Mouse (Mus musculus) liver, embryonic 14.5 days (tissue): ENCODE results near the gene Hacd1. TPM values are rescaled to one million over a fixed set of nuclear protein-coding genes. Genes with fewer than 3 reads are reported as not detected.
A peak's percentile ranks its signal among the peaks of the same experiment; 100 is the strongest.
"Not testable (repeated sequence)": the region's sequence is repeated elsewhere in the genome, so short reads cannot be mapped to it uniquely, and the experiment has no call there.

Experiments
- ATAC-seq: fragments of 200-750 bp; cut with Nextera tagmentation; 2 replicates; pipeline ENCODE4 v1.8.0; 2017; ENCODE audit warnings: moderate number of reproducible peaks, mild to moderate bottlenecking, moderate library complexity; ENCODE audit not compliant: insufficient read depth
- DNase-seq, 3 experiments: peaks; one replicate each; pipeline ENCODE4 v3.0.0-alpha.2; 2012 to 2013; ENCODE audit warnings: low read depth in 3 of 3, low spot score in 3 of 3
- H3K27ac ChIP-seq: fragments of 300-500 bp; sonication (generic); 2 replicates; pipeline ENCODE4 v1.5.1; 2014; ENCODE audit warnings: moderate library complexity, mild to moderate bottlenecking, control low read depth, inconsistent platforms
- H3K27me3 ChIP-seq: fragments of 300-500 bp; sonication (generic); 2 replicates; pipeline ENCODE4 v1.6.1; 2014; ENCODE audit warnings: mild to moderate bottlenecking, low read length, moderate library complexity; ENCODE audit not compliant: control insufficient read depth, insufficient read depth
- H3K36me3 ChIP-seq: fragments of 300-500 bp; sonication (generic); replicated peaks from 2 replicates; pipeline ENCODE4 v1.6.1; 2014; ENCODE audit warnings: low read depth; ENCODE audit not compliant: control insufficient read depth, insufficient read depth
- H3K4me1 ChIP-seq, 2 experiments: fragments of 200-500 bp in 1 of 2; fragments of 300-500 bp in 1 of 2; sonication (generic) in 1 of 2; replicated peaks; 2 replicates each; pipeline ENCODE4 v1.6.1; 2012 to 2014; ENCODE audit warnings: antibody characterized with exemption in 1 of 2, inconsistent platforms in 1 of 2, low read length in 1 of 2; ENCODE audit not compliant: control insufficient read depth in 2 of 2, insufficient read depth in 2 of 2
- H3K4me2 ChIP-seq: fragments of 300-500 bp; sonication (generic); 2 replicates; pipeline ENCODE4 v1.6.1; 2014; ENCODE audit warnings: low read depth, mild to moderate bottlenecking, control low read depth, moderate library complexity
- H3K4me3 ChIP-seq, 2 experiments: fragments of 200-500 bp in 1 of 2; fragments of 300-500 bp in 1 of 2; sonication (generic) in 1 of 2; 2 replicates each; pipeline ENCODE4 v1.5.1; 2012 to 2014; ENCODE audit warnings: low read depth in 2 of 2, low read length in 2 of 2, mild to moderate bottlenecking in 2 of 2, control low read depth in 1 of 2, inconsistent platforms in 1 of 2, moderate library complexity in 1 of 2; ENCODE audit not compliant: insufficient read depth in 1 of 2
- H3K9ac ChIP-seq: fragments of 300-500 bp; sonication (generic); replicated peaks from 2 replicates; pipeline ENCODE4 v1.6.1; 2014; ENCODE audit warnings: mild to moderate bottlenecking, control low read depth, moderate library complexity
- H3K9me3 ChIP-seq: fragments of 300-500 bp; sonication (generic); 2 replicates; pipeline ENCODE4 v1.6.1; 2016; ENCODE audit warnings: low read length, mixed read lengths; ENCODE audit not compliant: control insufficient read depth
- CTCF ChIP-seq: IDR thresholded peaks from 2 replicates; pipeline ENCODE4 v1.5.1; 2016; ENCODE audit warnings: antibody characterized with exemption, low read depth, control low read depth
- EP300 ChIP-seq: IDR thresholded peaks from 2 replicates; pipeline ENCODE4 v1.6.1; 2016; ENCODE audit warnings: antibody characterized with exemption, low read depth
- WGBS: fragments of 180-500 bp; shearing (Covaris S2); extraction: QIAGEN DNeasy Blood & Tissue Kit; methylation state at CpG from one replicate; pipeline ENCODE4 v1.1.7; 2014; ENCODE audit not compliant: insufficient replicate concordance; 5-methylcytosine and 5-hydroxymethylcytosine counted together
- polyA plus RNA-seq, 2 experiments: library from polyadenylated mRNA; depleted of rRNA in 1 of 2; stranded (reverse) in 1 of 2; unstranded in 1 of 2; fragments of >200 nt; fragmentation: Nextera tagmentation in 1 of 2; extraction: Ambion mirVana in 1 of 2; gene quantifications; 2 replicates each; pipeline versions ENCODE4 v1.2.1 to v1.2.3; 2012 to 2014

The Hacd1 gene
- polyA plus RNA-seq (2012; rRNA removed) (20.6 and 30.3 TPM in 2 replicates), polyA plus RNA-seq (2014; fragmentation: Nextera tagmentation; extraction: Ambion mirVana) (58.0 and 60.7 TPM in 2 replicates)

DNA sequence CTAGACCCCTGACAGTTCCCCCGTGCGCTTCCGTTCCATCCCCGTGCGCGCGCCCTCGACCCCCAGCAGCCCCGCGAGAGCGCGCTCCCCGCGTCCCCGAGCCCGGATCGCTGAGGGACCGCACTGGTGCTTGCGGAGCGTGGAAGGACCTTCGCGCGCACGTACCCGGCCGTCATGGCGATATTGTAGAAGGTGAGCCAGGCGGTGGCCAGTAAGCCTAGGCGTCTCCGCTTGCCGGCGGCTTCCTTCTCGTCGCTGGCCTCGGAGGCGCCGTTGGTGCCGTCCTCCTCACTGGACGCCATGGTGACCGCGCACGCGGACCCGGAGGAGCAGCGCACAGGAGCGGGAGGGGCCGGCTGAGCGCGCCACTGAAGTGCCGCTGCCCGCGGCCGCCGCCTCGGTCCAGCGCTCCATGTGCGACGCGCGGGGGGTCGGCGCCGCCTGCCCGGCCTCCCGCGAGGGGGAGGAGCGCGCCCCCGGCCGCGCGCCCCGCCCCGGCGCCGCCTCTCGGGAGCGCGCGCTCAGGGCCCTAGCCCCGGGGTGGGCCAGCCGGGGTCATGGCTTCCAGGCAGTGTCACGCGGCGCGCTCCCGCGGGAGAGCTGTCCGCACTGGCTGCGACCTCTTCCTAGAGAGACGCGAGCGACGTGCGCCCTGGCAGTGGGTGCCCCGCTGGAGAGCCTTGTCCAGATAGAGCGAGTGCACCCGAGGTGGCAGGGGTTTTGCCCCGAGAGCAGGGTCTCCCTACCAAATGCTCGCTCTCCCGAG, at the start of gene Hacd1:
TSS of gene Hacd1 (minus strand) at position 570 of the 766 bp plus-strand sequence.
- ATAC-seq (peak; percentile 78), DNase-seq (peak in 1 of 3 experiments; percentile 42)
- Histone ChIP-seq H3K9me3 (no peaks in the 10 kb centered on the region), H3K36me3 (no peaks in the 10 kb centered on the region), H3K9ac (peak within 1 kb of the TSS; percentile 75), H3K27me3 (no peaks in the 10 kb centered on the region), H3K27ac (peak within 1 kb of the TSS; percentile 50; the same call in 1 of the 2 replicates), H3K4me1 (peaks cover 6 to 7% of the 10 kb centered on the region in 2 experiments; a peak in 3 of 4 replicates), H3K4me2 (peak within 1 kb of the TSS; percentile 72), H3K4me3 (peak within 1 kb of the TSS; percentile 75 to 89)
- no peak for TF ChIP-seq CTCF
- TF ChIP-seq EP300: no peak
- under 1% methylated on average over 97 of the region's 101 CpGs for WGBS

DNA sequence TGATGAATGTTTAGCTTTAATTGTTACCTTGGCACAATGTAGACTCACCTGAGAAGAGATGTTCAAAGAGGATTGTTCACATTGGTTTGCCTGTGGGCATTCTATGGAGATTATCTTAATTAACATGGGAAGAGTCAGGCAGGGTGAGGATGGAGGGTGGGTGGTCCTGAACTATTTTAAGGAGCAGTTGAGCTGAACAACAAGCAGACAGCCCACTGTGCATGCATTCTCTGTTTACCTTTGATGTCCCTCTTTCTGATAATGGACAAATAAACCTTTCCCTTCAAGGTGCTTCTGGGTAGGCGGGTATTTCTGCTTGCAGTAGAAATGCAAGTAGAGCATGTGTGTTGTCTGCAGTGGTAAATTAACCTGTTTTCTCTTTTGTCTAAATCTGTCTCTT, 48.0 kb upstream of the Hacd1 start:
- Histone ChIP-seq H3K27ac (no peak overlapping the region), H3K4me1 (no peaks in the 10 kb centered on the region), H3K9me3 (no peaks in the 10 kb centered on the region), H3K4me2 (no peak overlapping the region), H3K27me3 (no peaks in the 10 kb centered on the region), H3K9ac (no peak overlapping the region), H3K36me3 (no peaks in the 10 kb centered on the region; the same call in 1 of the 2 replicates), H3K4me3 (no peak overlapping the region)
- TF ChIP-seq CTCF: no peak
- TF ChIP-seq EP300: no peak
- ATAC-seq (no peak), DNase-seq (no peak)
- 96% methylated on average over 1 of the region's 1 CpGs for WGBS

DNA sequence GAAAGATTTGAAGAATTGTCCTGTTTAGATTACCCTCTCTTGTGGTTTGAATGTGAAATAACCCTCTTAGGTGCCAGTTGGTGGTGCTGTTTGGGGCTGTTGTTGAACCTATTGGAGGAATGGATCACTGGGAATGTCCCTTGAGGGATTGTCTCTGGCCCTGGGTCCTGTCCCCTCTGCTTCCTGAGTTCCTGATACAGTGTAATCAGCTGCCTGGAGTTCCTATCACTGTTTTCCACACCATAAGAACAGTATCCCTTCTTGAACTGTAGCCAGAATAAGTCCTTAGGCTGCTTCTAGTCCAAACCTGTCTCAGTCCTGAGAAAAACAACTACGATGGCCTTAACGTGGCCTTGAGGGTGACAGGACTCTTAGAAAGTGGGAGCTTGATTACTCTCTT, 46.7 kb upstream of the Hacd1 start:
- no peak for TF ChIP-seq CTCF
- TF ChIP-seq EP300: no peak
- no peaks in the 10 kb centered on the region for H3K27me3 ChIP-seq

DNA sequence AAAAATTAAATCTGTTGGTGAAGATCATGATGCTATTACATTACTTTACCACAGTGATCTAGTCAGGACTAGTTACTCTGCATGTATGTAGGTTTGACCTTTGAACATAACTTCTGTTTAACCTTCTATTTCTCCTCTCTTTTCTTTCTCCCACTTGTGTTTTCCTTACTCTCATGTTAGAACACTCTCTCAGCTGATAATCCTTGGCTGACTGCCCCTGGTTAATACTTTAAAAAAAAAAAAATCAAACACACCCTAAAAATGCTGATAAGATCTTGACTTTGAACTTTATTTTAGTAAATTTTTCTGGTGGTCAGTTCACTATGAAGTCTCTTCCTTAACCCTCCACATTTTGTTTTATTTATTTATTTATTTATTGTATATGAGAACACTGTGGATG, 44.6 kb upstream of the Hacd1 start:
- no peak for ATAC-seq
- no peak overlapping the region for H3K4me3 ChIP-seq
- no peaks in the 10 kb centered on the region for H3K9me3 ChIP-seq
- H3K9ac ChIP-seq: no peak overlapping the region
- H3K27ac ChIP-seq: no peak overlapping the region
- TF ChIP-seq EP300: no peak
- no peak for TF ChIP-seq CTCF
- H3K36me3 ChIP-seq: no peaks in the 10 kb centered on the region; the same call in 1 of the 2 replicates
- no peak overlapping the region for H3K4me2 ChIP-seq
- no peak for DNase-seq
- no peaks in the 10 kb centered on the region for H3K4me1 ChIP-seq
- no peaks in the 10 kb centered on the region for H3K27me3 ChIP-seq

More for the DNA sequence above, 46.7 kb upstream of the Hacd1 start:
- Histone ChIP-seq H3K27ac (no peak overlapping the region), H3K9ac (no peak overlapping the region), H3K4me3 (no peak overlapping the region), H3K9me3 (no peaks in the 10 kb centered on the region), H3K4me1 (no peaks in the 10 kb centered on the region), H3K36me3 (no peaks in the 10 kb centered on the region; the same call in 1 of the 2 replicates), H3K4me2 (no peak overlapping the region)
- DNase-seq (no peak), ATAC-seq (no peak)
- 74% methylated on average over 2 of the region's 2 CpGs for WGBS

DNA sequence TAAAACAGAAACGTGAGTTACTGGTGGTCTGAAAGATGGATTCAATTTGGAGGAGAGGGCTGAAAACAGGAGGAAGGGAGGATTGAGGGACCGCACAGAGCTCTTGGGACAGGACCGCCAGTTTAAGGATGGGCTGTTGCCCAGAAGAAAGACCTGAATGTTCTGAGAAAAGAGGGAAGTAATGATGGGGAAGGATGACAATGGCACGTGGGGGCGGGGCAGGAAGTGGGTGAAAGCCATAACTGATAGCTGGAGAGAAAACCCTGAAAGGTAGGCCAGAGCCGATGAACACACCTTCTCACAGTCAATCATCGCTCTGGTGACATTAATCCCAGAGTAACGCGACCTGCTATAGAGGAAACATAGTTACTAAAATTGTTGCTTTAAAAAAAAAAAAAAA, 22.6 kb upstream of the Hacd1 start:
- ATAC-seq, DNase-seq, H3K27me3 ChIP-seq, H3K4me2 ChIP-seq, H3K36me3 ChIP-seq, H3K9ac ChIP-seq, H3K4me3 ChIP-seq, H3K9me3 ChIP-seq, H3K27ac ChIP-seq: not testable (repeated sequence)
- 47% methylated on average over 8 of the region's 9 CpGs for WGBS
- peaks cover 1 to 15% of the 10 kb centered on the region in 2 experiments; a peak in 3 of 4 replicates for H3K4me1 ChIP-seq
